Mouse (Mus musculus) heart, adult 2 months (tissue): ENCODE results near the gene Vmn1r86. TPM values are rescaled to one million over a fixed set of nuclear protein-coding genes. Genes with fewer than 3 reads are reported as not detected.

Experiments used
- DNase-seq, 2 experiments: peaks; one replicate each; pipeline ENCODE4 v3.0.0; 2021
- H3K27ac ChIP-seq: fragments of 200-600 bp; 2 replicates; pipeline ENCODE4 v1.8.1; 2022
- H3K27me3 ChIP-seq: fragments of 200-500 bp; 2 replicates; pipeline ENCODE4 v1.6.1; 2012; ENCODE audit warnings: mild to moderate bottlenecking, low read length, inconsistent platforms, mixed read lengths; ENCODE audit not compliant: control insufficient read depth, insufficient read depth
- H3K36me3 ChIP-seq: fragments of 200-500 bp; 2 replicates; pipeline ENCODE4 v1.6.1; 2012; ENCODE audit warnings: low read length, inconsistent platforms; ENCODE audit not compliant: control insufficient read depth, insufficient read depth
- H3K4me1 ChIP-seq: fragments of 200-500 bp; 2 replicates; pipeline ENCODE4 v1.6.1; 2011; ENCODE audit warnings: low read length; ENCODE audit not compliant: control insufficient read depth, insufficient read depth
- H3K4me3 ChIP-seq: fragments of 200-600 bp; 2 replicates; pipeline ENCODE4 v1.8.1; 2022
- H3K79me2 ChIP-seq: fragments of 200-500 bp; replicated peaks from 2 replicates; pipeline ENCODE4 v1.6.1; 2012; ENCODE audit warnings: mild to moderate bottlenecking, inconsistent platforms, low read length, moderate library complexity, mixed read lengths; ENCODE audit not compliant: control insufficient read depth, insufficient read depth
- H3K9ac ChIP-seq: fragments of 200-500 bp; 2 replicates; pipeline ENCODE4 v1.6.1; 2012; ENCODE audit warnings: low read depth, mild to moderate bottlenecking, control low read depth, inconsistent platforms, low read length, mixed read lengths
- CTCF ChIP-seq: fragments of 200-600 bp; IDR thresholded peaks from 2 replicates; pipeline ENCODE4 v1.8.1; 2022; ENCODE audit warnings: antibody characterized with exemption, mild to moderate bottlenecking, moderate library complexity
- EP300 ChIP-seq: fragments of 200-500 bp; IDR thresholded peaks from 2 replicates; pipeline ENCODE4 v1.6.1; 2011; ENCODE audit warnings: low read depth, low read length, control low read depth; ENCODE audit not compliant: insufficient read depth
- POLR2A ChIP-seq: fragments of 200-500 bp; IDR thresholded peaks from 2 replicates; pipeline ENCODE4 v1.6.1; 2011; ENCODE audit warnings: mild to moderate bottlenecking, low read depth, low read length, control low read depth; ENCODE audit not compliant: insufficient read depth
- WGBS: fragments of 180-500 bp; shearing (Covaris S2); methylation state at CpG from one replicate; pipeline ENCODE4 v1.1.7; 2018; 5-methylcytosine and 5-hydroxymethylcytosine counted together
- intact Hi-C: fragments of 180-260 bp; cut with DNase I; formaldehyde crosslinking; loops from one replicate; pipeline ENCODE4 v1.15.1; 2025
- polyA plus RNA-seq: library from polyadenylated mRNA; depleted of rRNA; stranded (reverse); fragments of >200 nt; gene quantifications from 2 replicates; pipeline ENCODE4 v1.2.3, GENCODE M21; 2012; rRNA removed
- total RNA-seq, 2 experiments: library from RNA; stranded (reverse); gene quantifications; 2 replicates each; pipeline ENCODE4 v1.2.3; 2021

Vmn1r86 gene
- total and polyA plus RNA-seq, 3 experiments = not detected

- Histone ChIP-seq H3K27me3 (no peaks in the 10 kb centered on the region), H3K4me3 (peak overlapping the region; percentile 59), H3K9ac (peak overlapping the region; percentile 63), H3K4me1 (no peaks in the 10 kb centered on the region), H3K36me3 (no peaks in the 10 kb centered on the region), H3K27ac (peak overlapping the region; percentile 89), H3K79me2 (no peaks in the 10 kb centered on the region)
- TF ChIP-seq POLR2A (no peak), CTCF (no peak), EP300 (no peak)
- 2% methylated on average over 15 of the region's 15 CpGs for WGBS
- DNase-seq = no peak
- intact Hi-C loops = loop anchor here (2.0 to 5.0 kb wide), 5 partner anchors 15 to 223 kb away; partner anchors contain the start of genes Lig1, Ube2m, Zfp110 and Zfp128
Observed at GRCm38 (mm10) chr7:13053961-13054286, 65.8 kb downstream of the Vmn1r86 start.

GRCm38 (mm10) chr7:13053501-13053900 is 66.2 kb downstream of the Vmn1r86 start:
- Histone ChIP-seq H3K79me2 (no peaks in the 10 kb centered on the region), H3K27me3 (no peaks in the 10 kb centered on the region), H3K4me3 (peak overlapping the region; percentile 59), H3K27ac (peak overlapping the region; percentile 89; the same call in 1 of the 2 replicates), H3K36me3 (no peaks in the 10 kb centered on the region), H3K4me1 (no peaks in the 10 kb centered on the region), H3K9ac (no peak overlapping the region)
- DNase-seq = no peak
- intact Hi-C loops = loop anchor here (5.0 kb wide), 1 partner anchor 224 kb away; the partner anchor contains the start of genes Lig1 and Zswim9
- WGBS = 91% methylated on average over 2 of the region's 2 CpGs
- no peak for TF ChIP-seq EP300
- no peak for TF ChIP-seq POLR2A

- Histone ChIP-seq H3K79me2 (no peaks in the 10 kb centered on the region), H3K4me1 (no peaks in the 10 kb centered on the region), H3K27me3 (no peaks in the 10 kb centered on the region), H3K4me3 (no peak overlapping the region), H3K27ac (no peak overlapping the region), H3K9ac (no peak overlapping the region), H3K36me3 (no peaks in the 10 kb centered on the region)
- TF ChIP-seq POLR2A (no peak), EP300 (no peak), CTCF (no peak)
- intact Hi-C loops = loop anchor here (5.0 kb wide), 1 partner anchor 224 kb away; the partner anchor contains the start of genes Lig1 and Zswim9
- DNase-seq = no peak
- WGBS = 88% methylated on average over 13 of the region's 13 CpGs
Observed at GRCm38 (mm10) chr7:13053001-13053400, 66.7 kb downstream of the Vmn1r86 start.

Other genes with a start within 250 kb of the Vmn1r86 start
- 1 to 10 TPM; 3.0 to 3.5 TPM for gene Zfp128, start 238.7 kb downstream of the Vmn1r86 start, total RNA-seq
- 1.3 and 3.0 TPM in 2 replicates for gene Zfp128, start 238.7 kb downstream of the Vmn1r86 start, polyA plus RNA-seq
- 1 to 10 TPM; 5.7 TPM for gene Zscan22, start 222.1 kb downstream of the Vmn1r86 start, total RNA-seq
- 6.0 and 9.2 TPM in 2 replicates for gene Zscan22, start 222.1 kb downstream of the Vmn1r86 start, polyA plus RNA-seq
- gene Rps5, start 197.6 kb downstream of the Vmn1r86 start, total RNA-seq = 100 to 1,000 TPM; 525 to 621 TPM
- gene Rps5, start 197.6 kb downstream of the Vmn1r86 start, polyA plus RNA-seq = 842 and 914 TPM in 2 replicates
- under 1 TPM; 0.18 to 0.23 TPM for gene Rnf225, start 192.5 kb downstream of the Vmn1r86 start, total RNA-seq
- gene Rnf225, start 192.5 kb downstream of the Vmn1r86 start, polyA plus RNA-seq = 0.12 and 0.14 TPM in 2 replicates
- gene Zfp324, start 154.1 kb downstream of the Vmn1r86 start, total RNA-seq = 1 to 10 TPM; 2.6 to 3.6 TPM
- gene Zfp324, start 154.1 kb downstream of the Vmn1r86 start, polyA plus RNA-seq = 2.3 and 2.9 TPM in 2 replicates
- 1 to 10 TPM; 2.2 to 2.9 TPM for gene Zfp446, start 142.1 kb downstream of the Vmn1r86 start, total RNA-seq
- gene Zfp446, start 142.1 kb downstream of the Vmn1r86 start, polyA plus RNA-seq = 4.2 and 6.4 TPM in 2 replicates
- not detected for gene Slc27a5, start 121.7 kb downstream of the Vmn1r86 start, total RNA-seq
- gene Slc27a5, start 121.7 kb downstream of the Vmn1r86 start, polyA plus RNA-seq = 0.59 and 0.82 TPM in 2 replicates
- gene Trim28, start 120.8 kb downstream of the Vmn1r86 start, total RNA-seq = 10 to 100 TPM; 83.8 to 86.0 TPM
- gene Trim28, start 120.8 kb downstream of the Vmn1r86 start, polyA plus RNA-seq = 139 and 195 TPM in 2 replicates
- 1 to 10 TPM; 6.8 to 9.3 TPM for gene Zbtb45, start 109.9 kb downstream of the Vmn1r86 start, total RNA-seq
- gene Zbtb45, start 109.9 kb downstream of the Vmn1r86 start, polyA plus RNA-seq = 8.6 and 14.1 TPM in 2 replicates
- gene Chmp2a, start 85.1 kb downstream of the Vmn1r86 start, total RNA-seq = 100 to 1,000 TPM; 137 to 139 TPM
- 66.1 and 99.2 TPM in 2 replicates for gene Chmp2a, start 85.1 kb downstream of the Vmn1r86 start, polyA plus RNA-seq
- gene Ube2m, start 81.6 kb downstream of the Vmn1r86 start, total RNA-seq = 100 to 1,000 TPM; 169 to 201 TPM
- gene Ube2m, start 81.6 kb downstream of the Vmn1r86 start, polyA plus RNA-seq = 242 and 328 TPM in 2 replicates
- under 1 TPM; 0.45 to 0.50 TPM for gene Mzf1, start 65.2 kb downstream of the Vmn1r86 start, total RNA-seq
- gene Mzf1, start 65.2 kb downstream of the Vmn1r86 start, polyA plus RNA-seq = 0.47 and 0.59 TPM in 2 replicates
- not detected for gene Vmn1r85, start 24.7 kb downstream of the Vmn1r86 start, total RNA-seq
- not detected in 2 replicates for gene Vmn1r85, start 24.7 kb downstream of the Vmn1r86 start, polyA plus RNA-seq
- gene Vmn1r87, start 20.2 kb upstream of the Vmn1r86 start, total RNA-seq = not detected
- not detected in 2 replicates for gene Vmn1r87, start 20.2 kb upstream of the Vmn1r86 start, polyA plus RNA-seq
- gene Vmn1r88, start 39.7 kb upstream of the Vmn1r86 start, total RNA-seq = under 1 TPM; 0.03 to 0.05 TPM
- not detected in 2 replicates for gene Vmn1r88, start 39.7 kb upstream of the Vmn1r86 start, polyA plus RNA-seq
- not detected for gene Vmn1r89, start 93.1 kb upstream of the Vmn1r86 start, total RNA-seq
- not detected in 2 replicates for gene Vmn1r89, start 93.1 kb upstream of the Vmn1r86 start, polyA plus RNA-seq
- gene Lig1, start 157.4 kb upstream of the Vmn1r86 start, total RNA-seq = 1 to 10 TPM; 2.6 to 2.7 TPM
- gene Lig1, start 157.4 kb upstream of the Vmn1r86 start, polyA plus RNA-seq = 1.6 and 2.1 TPM in 2 replicates
- 10 to 100 TPM in 1 of 2 experiments, 1 to 10 TPM in 1; 9.2 to 10.0 TPM for gene Zswim9, start 158.8 kb upstream of the Vmn1r86 start, total RNA-seq
- 4.6 and 5.3 TPM in 2 replicates for gene Zswim9, start 158.8 kb upstream of the Vmn1r86 start, polyA plus RNA-seq
- not detected for gene Pla2g4c, start 204.7 kb upstream of the Vmn1r86 start, total RNA-seq
- 0.03 and 0.04 TPM in 2 replicates for gene Pla2g4c, start 204.7 kb upstream of the Vmn1r86 start, polyA plus RNA-seq